Mouse (Mus musculus) megakaryocyte-erythroid progenitor cell, adult 5 weeks (primary cell): ENCODE measurements around the gene Zup1. TPM values are rescaled to one million over a fixed set of nuclear protein-coding genes. Genes with fewer than 3 reads are reported as not detected.

Experiments used
- polyA plus RNA-seq: library from polyadenylated mRNA; stranded (reverse); fragments of >175 nt; gene quantifications from 2 replicates; pipeline ENCODE4 v1.2.3, GENCODE M21; 2012

Gene Zup1
- 1.5 and 2.1 TPM in 2 replicates for polyA plus RNA-seq

DNA sequence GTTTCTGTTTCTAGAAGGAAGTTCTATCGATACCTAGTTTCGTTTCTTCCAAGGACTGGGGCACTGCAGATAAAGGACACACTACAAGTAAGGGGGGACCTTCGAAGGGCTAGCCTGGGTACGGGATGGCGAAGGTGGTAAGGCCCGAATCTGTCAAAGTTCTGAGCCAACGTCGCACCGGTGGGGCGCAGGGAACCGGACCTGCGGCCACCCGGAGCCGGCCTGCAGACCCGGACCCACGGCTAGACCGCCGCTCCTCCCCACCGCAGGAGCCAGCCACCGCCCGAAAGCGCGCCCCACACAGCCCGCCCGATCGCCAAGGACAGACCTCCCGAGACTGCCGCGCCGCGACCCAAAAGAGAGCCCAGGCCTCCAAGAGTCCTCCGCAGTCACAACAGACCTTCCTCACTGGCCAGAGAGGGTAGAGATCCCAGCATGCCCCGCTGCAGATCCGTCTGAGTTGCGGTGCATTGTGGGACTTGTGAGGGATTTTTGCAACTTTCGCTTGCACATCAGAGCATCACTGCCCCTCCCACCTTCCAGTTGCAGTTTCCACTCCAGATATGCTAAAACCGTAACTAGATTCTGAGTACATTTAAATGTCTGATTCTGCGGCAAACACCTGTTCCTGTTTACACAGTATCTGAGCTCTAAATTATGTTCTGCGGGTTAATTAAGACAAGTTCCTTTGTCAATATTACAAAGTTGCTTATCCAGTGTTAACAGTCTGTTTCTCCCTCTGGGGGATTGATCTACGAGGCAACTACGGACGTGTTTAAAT is at the start of gene Zup1:
Gene Zup1 (minus strand): TSS at position 467 of the 781 bp plus-strand sequence.

DNA sequence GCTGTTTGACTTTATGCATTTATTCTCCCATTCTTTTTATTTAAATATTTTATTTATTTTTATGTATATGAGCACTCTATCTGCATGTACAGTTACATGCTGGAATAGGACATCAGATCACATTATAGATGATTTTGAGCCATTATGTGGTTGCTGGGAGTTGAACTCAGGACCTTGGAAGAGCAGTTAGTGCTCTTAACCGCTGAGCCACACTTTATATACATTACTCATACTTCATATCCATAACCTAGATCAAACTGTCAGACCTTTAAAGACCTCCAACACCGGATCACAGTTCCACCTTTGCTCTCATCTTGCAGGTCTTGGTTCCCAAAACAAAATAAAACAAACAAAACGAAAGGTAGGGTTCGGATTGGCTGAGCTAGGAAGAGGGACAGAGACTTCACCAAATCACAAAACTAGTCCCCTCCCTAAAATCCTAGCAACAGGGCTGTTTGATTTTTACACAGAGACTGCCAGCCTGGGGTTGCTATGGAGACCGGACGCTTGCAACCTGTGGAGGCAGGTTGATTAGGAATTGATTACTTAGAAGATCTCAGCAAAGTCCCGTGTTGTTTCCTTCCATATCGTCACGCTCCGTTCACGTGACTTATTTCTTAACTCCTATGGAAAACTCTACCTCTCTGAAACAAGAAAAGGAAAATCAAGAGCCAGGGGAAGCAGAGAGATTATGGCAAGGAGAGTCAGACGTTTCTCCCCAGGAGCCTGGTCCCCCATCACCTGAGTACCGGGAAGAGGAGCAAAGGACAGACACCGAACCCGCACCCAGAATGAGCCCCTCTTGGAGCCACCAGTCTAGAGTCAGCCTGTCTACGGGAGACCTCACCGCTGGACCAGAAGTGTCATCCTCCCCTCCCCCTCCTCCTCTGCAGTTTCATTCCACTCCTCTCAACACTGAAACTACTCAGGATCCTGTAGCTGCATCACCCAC is 46.3 kb downstream of the Zup1 start, which contains the start of gene Rsph4a:
Gene Rsph4a (plus strand): TSS at position 582 of the 952 bp plus-strand sequence.

Other genes starting within 250 kb of the Zup1 start
- not detected in 2 replicates for gene Sult3a2, start 164.6 kb downstream of the Zup1 start, polyA plus RNA-seq
- not detected in 2 replicates for gene Sult3a1, start 93.5 kb downstream of the Zup1 start, polyA plus RNA-seq
- gene Rsph4a, start 46.2 kb downstream of the Zup1 start, polyA plus RNA-seq: not detected in 2 replicates
- gene Rwdd1, start 68.4 kb upstream of the Zup1 start, polyA plus RNA-seq: 66.6 and 78.3 TPM in 2 replicates
- gene Trappc3l, start 86.3 kb upstream of the Zup1 start, polyA plus RNA-seq: not detected in 2 replicates
- gene Calhm4, start 93.0 kb upstream of the Zup1 start, polyA plus RNA-seq: not detected in 2 replicates
- gene Calhm5, start 145.2 kb upstream of the Zup1 start, polyA plus RNA-seq: not detected in 2 replicates
- 3.2 and 3.6 TPM in 2 replicates for gene Calhm6, start 176.7 kb upstream of the Zup1 start, polyA plus RNA-seq